Mouse (Mus musculus): ENCODE measurements at regions not wholly inside any gene's neighbourhood (a gene's known extent, or its start where the extent isn't known, plus 50 kb on each side); places are given as distances from the start of the nearest gene placed in this dataset.
A peak's percentile ranks its signal among the peaks of the same experiment; 100 is the strongest.

DNA sequence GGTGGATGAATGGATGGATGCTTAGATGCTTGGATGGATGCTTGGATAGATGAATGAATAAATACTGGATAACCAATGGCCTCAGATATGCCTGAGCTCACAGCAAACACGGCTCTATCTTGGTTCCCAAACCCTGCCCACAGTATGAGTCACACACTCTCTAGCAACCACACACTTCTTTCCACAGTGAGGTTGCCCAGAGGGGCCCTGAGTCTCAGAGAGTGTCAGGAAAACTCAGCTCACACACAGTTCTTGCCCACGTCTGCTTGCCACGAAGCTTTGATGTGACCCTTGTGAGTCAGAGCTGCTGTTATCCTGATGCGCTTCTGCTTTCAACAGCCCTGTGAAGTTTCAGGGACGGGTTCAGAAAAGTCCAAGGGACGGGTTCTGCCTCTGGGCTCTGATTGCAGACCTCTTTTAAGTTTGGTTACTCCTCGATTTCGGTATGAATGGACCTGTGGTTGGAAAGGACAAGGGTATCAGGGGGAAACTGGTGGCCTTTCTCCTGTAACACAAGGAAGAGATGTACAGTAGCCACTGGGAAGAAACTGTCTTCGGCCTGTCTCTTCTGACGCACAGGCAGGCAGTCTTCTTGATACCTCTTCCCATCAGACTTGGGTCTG lies 250.2 kb downstream of the Rplp1 start:
- H3K36me3 ChIP-seq (replicated peaks; ENCODE audit: control insufficient read depth, insufficient read depth, low read length), result no peaks in the 10 kb centered on the region
- TF ChIP-seq CTCF (IDR thresholded peaks at IDR 0.05; ENCODE audit: low read depth) (no peak), EP300 (IDR thresholded peaks at IDR 0.05; ENCODE audit: low read depth) (no peak)
- no peaks in the 10 kb centered on the region for H3K9me3 ChIP-seq (replicated peaks; ENCODE audit: control insufficient read depth, low read length)
- no peak for ATAC-seq (ENCODE audit: insufficient read depth, low read depth)
- no peak overlapping the region for H3K27ac ChIP-seq (ENCODE audit: low read depth)
- H3K27me3 ChIP-seq (ENCODE audit: control insufficient read depth, insufficient read depth, low read length), result peaks cover 25% of the 10 kb centered on the region; the same call in 1 of the 2 replicates
- H3K4me2 ChIP-seq (ENCODE audit: low read depth, low read length), result no peak overlapping the region
- peaks cover 12% of the 10 kb centered on the region for H3K4me1 ChIP-seq (ENCODE audit: control insufficient read depth, insufficient read depth)
- no peak for DNase-seq (ENCODE audit: low spot score)
- 70% methylated on average over 10 of the region's 10 CpGs for WGBS
- H3K4me3 ChIP-seq (ENCODE audit: low read depth, low read length), result no peak overlapping the region
- H3K9ac ChIP-seq (replicated peaks; ENCODE audit: low read depth, low read length), result no peak overlapping the region

DNA sequence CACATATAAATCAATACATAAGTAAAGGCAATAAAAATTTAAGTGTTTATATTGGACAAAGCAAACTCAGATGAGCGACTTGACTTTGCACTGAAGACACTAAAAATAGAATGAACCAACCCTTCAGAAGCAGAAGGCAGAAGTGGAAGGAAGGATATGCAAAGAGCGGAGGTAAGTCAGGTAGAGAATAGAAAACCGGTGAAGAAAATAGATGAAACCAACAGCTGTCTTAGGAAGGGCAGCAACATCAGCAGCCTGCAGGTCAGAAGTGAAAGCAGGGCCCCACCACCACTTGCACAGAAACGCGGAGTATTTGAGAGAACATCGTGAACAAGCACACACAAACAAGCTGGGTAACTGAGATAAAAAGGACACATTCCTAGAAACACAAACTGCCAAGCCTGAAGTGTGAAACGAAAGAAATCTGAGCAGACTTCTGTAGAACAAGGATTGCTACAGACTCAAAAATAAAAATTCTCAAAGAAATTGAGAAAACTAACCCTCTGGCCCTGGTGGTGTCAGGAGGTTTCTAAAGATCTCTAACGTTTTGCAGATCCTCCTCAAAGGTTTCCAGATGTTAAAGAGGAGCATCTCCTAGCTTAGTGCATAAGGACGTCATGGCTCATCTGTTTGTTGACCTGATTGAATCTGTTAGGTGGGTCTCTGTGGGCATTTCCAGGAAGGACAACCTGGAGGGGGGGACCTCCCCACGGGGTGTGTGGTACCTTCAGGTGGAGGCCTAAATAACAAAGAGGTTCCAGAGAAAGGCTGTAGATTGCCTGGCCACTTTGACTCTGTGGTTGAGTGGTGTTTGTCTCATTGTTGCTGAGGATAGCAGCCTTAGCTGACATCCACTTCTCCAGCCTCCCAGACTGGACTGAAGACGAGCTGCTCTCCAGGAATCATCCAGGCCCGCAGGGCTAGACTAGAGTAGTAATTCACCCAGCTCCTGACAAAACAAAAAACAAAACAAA lies 252.0 kb downstream of the Rplp1 start:
- DNase-seq (ENCODE audit: low spot score) (no peak), ATAC-seq (ENCODE audit: insufficient read depth, low read depth) (no peak)
- Histone ChIP-seq H3K4me1 (ENCODE audit: control insufficient read depth, insufficient read depth) (peaks cover 10% of the 10 kb centered on the region; the same call in 1 of the 2 replicates), H3K9me3 (replicated peaks; ENCODE audit: control insufficient read depth, low read length) (0 out of 2 replicates have a peak, but pooled peaks cover 3% of the 10 kb centered on the region), H3K4me3 (ENCODE audit: low read depth, low read length) (no peak overlapping the region), H3K27ac (ENCODE audit: low read depth) (no peak overlapping the region), H3K4me2 (ENCODE audit: low read depth, low read length) (no peak overlapping the region), H3K36me3 (replicated peaks; ENCODE audit: control insufficient read depth, insufficient read depth, low read length) (no peaks in the 10 kb centered on the region), H3K27me3 (ENCODE audit: control insufficient read depth, insufficient read depth, low read length) (peaks cover 26% of the 10 kb centered on the region; the same call in 1 of the 2 replicates), H3K9ac (replicated peaks; ENCODE audit: low read depth, low read length) (no peak overlapping the region)
- WGBS, result 53% methylated on average over 12 of the region's 12 CpGs
- TF ChIP-seq EP300 (IDR thresholded peaks at IDR 0.05; ENCODE audit: low read depth) (no peak), CTCF (IDR thresholded peaks at IDR 0.05; ENCODE audit: low read depth) (no peak)

DNA sequence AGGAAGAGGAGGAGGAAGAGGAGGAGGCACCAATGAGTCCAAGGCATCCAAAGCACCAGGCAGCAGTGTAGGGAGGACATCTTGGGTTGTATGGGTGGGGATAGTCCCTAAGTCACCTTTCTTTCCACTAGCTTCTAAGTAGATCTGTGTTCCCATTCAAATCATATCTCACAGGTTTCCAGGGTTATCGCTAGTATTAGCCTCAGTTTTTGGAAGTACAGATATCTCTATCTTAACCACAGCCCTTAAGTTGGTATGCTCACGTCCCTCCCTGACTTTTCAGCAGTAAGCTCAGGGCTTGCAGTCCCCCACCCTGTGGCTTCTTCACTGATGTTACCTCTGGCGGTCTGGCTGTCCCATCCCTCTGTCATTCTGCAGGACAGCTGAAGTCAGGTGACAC lies 254.2 kb downstream of the Rplp1 start:
- no peak overlapping the region for H3K9ac ChIP-seq (replicated peaks; ENCODE audit: low read depth, low read length)
- no peak overlapping the region for H3K4me3 ChIP-seq (ENCODE audit: low read depth, low read length)
- DNase-seq (ENCODE audit: low spot score) (no peak), ATAC-seq (ENCODE audit: insufficient read depth, low read depth) (no peak)
- no peak for TF ChIP-seq CTCF (IDR thresholded peaks at IDR 0.05; ENCODE audit: low read depth)
- no peak for TF ChIP-seq EP300 (IDR thresholded peaks at IDR 0.05; ENCODE audit: low read depth)
- 50% methylated on average over 3 of the region's 3 CpGs for WGBS
- no peaks in the 10 kb centered on the region for H3K36me3 ChIP-seq (replicated peaks; ENCODE audit: control insufficient read depth, insufficient read depth, low read length)
- no peak overlapping the region for H3K4me2 ChIP-seq (ENCODE audit: low read depth, low read length)
- H3K4me1 ChIP-seq (ENCODE audit: control insufficient read depth, insufficient read depth), result peaks cover 8% of the 10 kb centered on the region; the same call in 1 of the 2 replicates
- H3K27ac ChIP-seq (ENCODE audit: low read depth), result no peak overlapping the region
- H3K9me3 ChIP-seq (replicated peaks; ENCODE audit: control insufficient read depth, low read length), result 0 out of 2 replicates have a peak, but pooled peaks cover 3% of the 10 kb centered on the region
- peaks cover 21% of the 10 kb centered on the region for H3K27me3 ChIP-seq (ENCODE audit: control insufficient read depth, insufficient read depth, low read length)

DNA sequence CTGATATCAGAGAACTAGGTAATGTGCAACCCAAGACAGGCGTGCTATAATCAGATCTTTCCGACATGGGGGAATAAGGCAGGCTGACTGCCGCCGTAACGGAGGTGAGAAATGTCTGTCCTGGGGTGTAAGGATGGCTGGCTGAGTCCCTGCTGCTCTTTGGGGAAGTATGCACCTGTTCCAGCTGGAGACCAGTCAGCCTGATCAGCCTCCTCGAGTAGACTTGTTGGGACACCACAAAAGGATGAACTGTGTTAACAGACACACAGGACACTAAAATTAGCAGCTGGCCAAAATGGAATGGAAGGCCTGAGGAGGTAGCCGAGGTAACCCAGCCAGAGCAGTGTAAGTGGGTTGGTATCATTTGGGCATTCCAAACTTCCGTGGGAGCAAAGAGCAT lies 256.3 kb downstream of the Rplp1 start:
- 72% methylated on average over 8 of the region's 8 CpGs for WGBS
- no peak overlapping the region for H3K4me2 ChIP-seq (ENCODE audit: low read depth, low read length)
- H3K27me3 ChIP-seq (ENCODE audit: control insufficient read depth, insufficient read depth, low read length), result peaks cover 13% of the 10 kb centered on the region
- ATAC-seq (ENCODE audit: insufficient read depth, low read depth), result no peak
- peaks cover 12% of the 10 kb centered on the region; the same call in 1 of the 2 replicates for H3K4me1 ChIP-seq (ENCODE audit: control insufficient read depth, insufficient read depth)
- H3K4me3 ChIP-seq (ENCODE audit: low read depth, low read length), result no peak overlapping the region
- H3K27ac ChIP-seq (ENCODE audit: low read depth), result no peak overlapping the region
- no peak for TF ChIP-seq EP300 (IDR thresholded peaks at IDR 0.05; ENCODE audit: low read depth)
- no peak for TF ChIP-seq CTCF (IDR thresholded peaks at IDR 0.05; ENCODE audit: low read depth)
- no peaks in the 10 kb centered on the region for H3K36me3 ChIP-seq (replicated peaks; ENCODE audit: control insufficient read depth, insufficient read depth, low read length)
- DNase-seq (ENCODE audit: low spot score), result no peak
- H3K9me3 ChIP-seq (replicated peaks; ENCODE audit: control insufficient read depth, low read length), result 0 out of 2 replicates have a peak, but pooled peaks cover 3% of the 10 kb centered on the region
- no peak overlapping the region for H3K9ac ChIP-seq (replicated peaks; ENCODE audit: low read depth, low read length)

DNA sequence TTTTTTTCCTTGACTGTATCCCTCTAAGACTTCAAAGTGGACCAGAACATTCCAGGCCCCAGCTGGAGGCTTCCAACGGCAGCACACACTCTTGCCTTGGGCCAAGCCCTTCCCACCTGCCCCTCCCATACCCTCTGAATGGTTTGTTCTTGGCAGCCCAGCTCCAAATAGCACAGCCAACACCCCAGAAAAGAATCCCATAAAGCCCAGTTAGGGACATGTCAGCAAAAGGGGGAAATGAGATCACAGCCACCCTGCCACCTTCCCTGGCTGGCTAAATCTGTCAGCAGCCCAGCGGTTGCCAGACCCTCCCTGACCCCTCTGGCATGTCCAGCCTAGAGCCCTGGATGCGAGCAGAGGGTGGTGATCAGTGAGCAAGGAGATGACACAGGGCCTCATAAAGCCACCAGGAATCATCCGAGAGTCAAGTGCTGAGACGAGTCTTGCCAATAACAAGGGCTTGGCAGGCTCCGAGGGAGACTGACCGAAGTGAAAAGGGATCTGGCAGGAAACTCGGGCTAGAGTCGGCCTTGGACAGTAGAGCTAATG lies 258.8 kb downstream of the Rplp1 start:
- Histone ChIP-seq H3K4me1 (ENCODE audit: control insufficient read depth, insufficient read depth) (peaks cover 12% of the 10 kb centered on the region; the same call in 1 of the 2 replicates), H3K4me2 (ENCODE audit: low read depth, low read length) (peak overlapping the region; percentile 21; the same call in 1 of the 2 replicates), H3K9ac (replicated peaks; ENCODE audit: low read depth, low read length) (no peak overlapping the region), H3K27me3 (ENCODE audit: control insufficient read depth, insufficient read depth, low read length) (peaks cover 18% of the 10 kb centered on the region), H3K9me3 (replicated peaks; ENCODE audit: control insufficient read depth, low read length) (0 out of 2 replicates have a peak, but pooled peaks cover 3% of the 10 kb centered on the region), H3K27ac (ENCODE audit: low read depth) (peak overlapping the region; percentile 60), H3K36me3 (replicated peaks; ENCODE audit: control insufficient read depth, insufficient read depth, low read length) (no peaks in the 10 kb centered on the region), H3K4me3 (ENCODE audit: low read depth, low read length) (no peak overlapping the region)
- DNase-seq (ENCODE audit: low spot score) (peak; percentile 67), ATAC-seq (ENCODE audit: insufficient read depth, low read depth) (peak; percentile 90)
- WGBS, result 21% methylated on average over 9 of the region's 9 CpGs
- TF ChIP-seq EP300 (IDR thresholded peaks at IDR 0.05; ENCODE audit: low read depth), result no peak
- TF ChIP-seq CTCF (IDR thresholded peaks at IDR 0.05; ENCODE audit: low read depth), result no peak
